Mouse (Mus musculus) hindbrain, embryonic 11.5 days (tissue): Measurements from ENCODE around the gene Efl1. TPM values are rescaled to one million over a fixed set of nuclear protein-coding genes. Genes with fewer than 3 reads are reported as not detected.

Experiments used
- ATAC-seq: fragments of 200-750 bp; cut with Nextera tagmentation; 2 replicates; pipeline ENCODE4 v1.8.0; 2017; ENCODE audit warnings: mild to moderate bottlenecking, moderate TSS enrichment, moderate library complexity; ENCODE audit not compliant: low FRiP score
- DNase-seq: peaks from one replicate; pipeline ENCODE4 v3.0.0-alpha.2; 2015; ENCODE audit warnings: low spot score
- H3K27ac ChIP-seq: fragments of 300-500 bp; sonication (generic); 2 replicates; pipeline ENCODE4 v1.5.1; 2014; ENCODE audit warnings: mild to moderate bottlenecking, low read depth, low read length
- H3K27me3 ChIP-seq: fragments of 300-500 bp; sonication (generic); 2 replicates; pipeline ENCODE4 v1.6.1; 2014; ENCODE audit warnings: mild to moderate bottlenecking, low read length, moderate library complexity, mixed read lengths; ENCODE audit not compliant: control insufficient read depth, insufficient read depth
- H3K36me3 ChIP-seq: fragments of 300-500 bp; sonication (generic); 2 replicates; pipeline ENCODE4 v1.6.1; 2014; ENCODE audit warnings: mild to moderate bottlenecking, low read length, moderate library complexity, mixed read lengths; ENCODE audit not compliant: control insufficient read depth, insufficient read depth
- H3K4me1 ChIP-seq: fragments of 300-500 bp; sonication (generic); replicated peaks from 2 replicates; pipeline ENCODE4 v1.6.1; 2014; ENCODE audit warnings: low read length, mixed read lengths; ENCODE audit not compliant: control insufficient read depth, insufficient read depth
- H3K4me2 ChIP-seq: fragments of 300-500 bp; sonication (generic); replicated peaks from 2 replicates; pipeline ENCODE4 v1.6.1; 2014; ENCODE audit warnings: mild to moderate bottlenecking, low read depth, low read length
- H3K4me3 ChIP-seq: fragments of 300-500 bp; sonication (generic); 2 replicates; pipeline ENCODE4 v1.5.1; 2014; ENCODE audit warnings: low read depth, low read length
- H3K9ac ChIP-seq: fragments of 300-500 bp; sonication (generic); 2 replicates; pipeline ENCODE4 v1.6.1; 2014; ENCODE audit warnings: low read depth, low read length
- H3K9me3 ChIP-seq: fragments of 300-500 bp; sonication (generic); 2 replicates; pipeline ENCODE4 v1.6.1; 2016; ENCODE audit warnings: low read length; ENCODE audit not compliant: control insufficient read depth
- WGBS: fragments of 180-500 bp; shearing (Covaris S2); extraction: QIAGEN DNeasy Blood & Tissue Kit; methylation state at CpG from one replicate; pipeline ENCODE4 v1.1.7; 2014; 5-methylcytosine and 5-hydroxymethylcytosine counted together
- polyA plus RNA-seq: library from polyadenylated mRNA; unstranded; fragments of >200 nt; fragmentation: Nextera tagmentation; extraction: Ambion mirVana; gene quantifications from 2 replicates; pipeline ENCODE4 v1.2.1, GENCODE M21; 2014

Gene Efl1
- polyA plus RNA-seq, 1 experiment from 2014 or later, result 27.9 TPM

DNA sequence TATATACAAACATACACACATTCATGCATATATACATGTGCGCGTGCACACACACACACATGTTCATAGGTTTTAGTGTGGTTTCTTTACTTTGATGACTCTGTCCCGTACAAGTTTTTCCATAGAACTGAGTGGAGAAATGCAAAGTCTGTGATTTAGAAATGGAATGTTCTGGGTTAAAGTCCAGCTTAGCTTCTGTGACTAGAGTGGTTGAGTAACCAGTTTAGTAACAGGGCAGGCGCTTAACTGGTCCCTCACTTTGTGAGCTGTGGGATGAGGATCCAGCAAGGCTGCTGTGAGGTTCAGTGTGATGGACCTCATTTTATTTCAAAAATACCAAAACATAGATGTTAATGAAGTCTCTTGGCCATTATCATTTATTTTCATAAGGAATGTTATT is 60.8 kb downstream of the Efl1 start:
- DNase-seq (no peak), ATAC-seq (no peak)
- no peak overlapping the region for H3K9ac ChIP-seq
- no peak overlapping the region for H3K4me2 ChIP-seq
- H3K4me1 ChIP-seq, result no peaks in the 10 kb centered on the region
- H3K9me3 ChIP-seq, result no peaks in the 10 kb centered on the region
- no peaks in the 10 kb centered on the region for H3K27me3 ChIP-seq
- H3K4me3 ChIP-seq, result no peak overlapping the region
- WGBS, result 97% methylated on average over 4 of the region's 4 CpGs
- no peak overlapping the region for H3K27ac ChIP-seq
- H3K36me3 ChIP-seq, result no peaks in the 10 kb centered on the region

DNA sequence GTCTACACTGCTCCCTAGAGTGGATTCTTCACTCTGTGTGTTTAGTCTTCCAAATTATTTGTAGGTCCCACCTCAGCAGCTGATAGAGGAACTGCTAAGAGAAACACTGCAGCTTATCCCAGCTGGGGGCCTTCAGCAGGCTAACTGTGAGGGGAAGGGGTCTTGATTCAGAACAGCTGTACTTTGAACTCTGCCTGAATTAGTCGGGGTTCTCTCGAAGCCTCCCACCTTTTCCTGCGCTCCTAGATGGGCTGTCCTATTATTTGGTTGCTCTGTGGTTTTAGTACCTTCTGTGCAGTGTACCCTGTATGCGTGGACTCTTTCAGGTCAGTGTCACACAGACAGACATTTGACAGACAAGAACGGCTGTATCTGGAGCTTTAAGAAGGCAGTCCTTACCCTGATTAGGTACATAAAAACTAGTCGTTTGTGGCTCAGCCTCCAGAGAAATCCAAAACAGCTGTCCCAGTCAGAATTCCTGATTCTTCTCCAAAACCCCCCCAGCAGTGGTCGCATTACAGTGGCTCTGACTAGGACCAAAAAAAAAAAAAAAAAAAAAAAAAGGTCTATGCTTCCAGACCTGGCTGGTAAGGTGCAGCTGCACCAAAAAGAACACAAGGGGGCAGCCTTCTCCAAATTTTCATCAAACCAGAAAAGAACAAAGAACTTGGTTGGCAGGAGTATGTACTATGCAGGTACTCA is 66.9 kb downstream of the Efl1 start:
- Histone ChIP-seq H3K4me2 (no peak overlapping the region), H3K9me3 (no peaks in the 10 kb centered on the region), H3K27ac (no peak overlapping the region), H3K27me3 (no peaks in the 10 kb centered on the region), H3K36me3 (no peaks in the 10 kb centered on the region), H3K4me3 (no peak overlapping the region), H3K4me1 (no peaks in the 10 kb centered on the region), H3K9ac (no peak overlapping the region)
- ATAC-seq, result peak; percentile 80
- DNase-seq, result peak; percentile 81
- whole genome bisulfite sequencing, result 46% methylated on average over 7 of the region's 7 CpGs

DNA sequence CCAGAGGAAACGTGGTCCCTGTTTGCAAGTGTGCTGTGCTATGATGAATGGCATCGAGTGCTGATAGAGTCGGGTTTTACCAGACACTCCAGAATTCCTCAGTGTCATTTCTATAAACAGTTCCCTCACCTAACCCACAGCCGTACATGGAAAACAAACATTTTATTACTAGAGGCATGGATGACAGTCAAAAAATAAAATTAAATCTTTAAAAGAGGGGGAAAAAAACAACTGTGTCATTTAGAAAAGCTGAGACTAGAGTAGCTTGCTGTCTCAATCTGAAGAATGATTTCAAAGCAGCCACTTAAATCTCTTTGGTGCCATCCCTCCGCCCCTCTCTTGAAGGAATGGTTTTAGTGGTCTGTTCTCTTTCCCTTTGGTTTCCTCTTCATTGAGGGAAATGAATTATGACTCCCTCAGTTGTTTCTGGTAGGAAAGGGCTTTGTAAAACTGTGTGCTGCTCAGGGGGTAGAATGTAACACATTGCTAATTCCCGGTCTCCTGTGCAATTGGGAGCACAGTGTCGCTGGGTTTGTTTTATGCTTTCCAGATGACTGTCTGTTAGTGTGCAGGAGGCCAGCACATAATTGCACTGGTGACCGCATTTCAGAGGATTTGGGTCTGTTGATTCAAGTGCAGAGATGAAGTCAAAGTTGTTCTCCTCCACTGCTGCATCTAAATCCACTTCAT is 67.6 kb downstream of the Efl1 start:
- WGBS, result 57% methylated on average over 8 of the region's 8 CpGs
- H3K27ac ChIP-seq, result peak overlapping the region; percentile 39; the same call in 1 of the 2 replicates
- no peak overlapping the region for H3K9ac ChIP-seq
- H3K27me3 ChIP-seq, result no peaks in the 10 kb centered on the region
- no peak overlapping the region for H3K4me3 ChIP-seq
- ATAC-seq, result peak; percentile 18; the same call in 1 of the 2 replicates
- no peak for DNase-seq
- no peaks in the 10 kb centered on the region for H3K36me3 ChIP-seq
- no peaks in the 10 kb centered on the region for H3K9me3 ChIP-seq
- no peak overlapping the region for H3K4me2 ChIP-seq
- H3K4me1 ChIP-seq, result no peaks in the 10 kb centered on the region

DNA sequence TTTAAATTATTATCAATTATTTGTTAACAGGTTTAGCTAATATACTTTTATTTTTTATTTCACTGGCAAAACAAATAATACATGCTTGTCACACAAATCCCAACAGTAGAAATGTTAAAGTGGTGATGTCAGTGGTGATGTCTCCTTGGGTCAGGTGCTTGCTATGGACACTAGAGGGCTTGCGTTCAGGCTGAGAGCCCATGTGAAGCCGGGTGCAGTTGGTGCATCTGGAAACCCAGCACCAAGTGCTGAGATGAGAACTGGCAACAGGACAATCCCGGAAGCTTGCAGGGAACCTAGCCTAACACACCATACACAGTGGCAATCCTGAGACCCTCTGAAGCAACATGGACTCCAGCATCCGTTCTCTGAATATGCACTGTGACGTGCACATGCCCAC is 70.9 kb downstream of the Efl1 start:
- Histone ChIP-seq H3K4me2 (no peak overlapping the region), H3K27me3 (no peaks in the 10 kb centered on the region), H3K9me3 (no peaks in the 10 kb centered on the region), H3K36me3 (no peaks in the 10 kb centered on the region), H3K9ac (no peak overlapping the region), H3K27ac (no peak overlapping the region), H3K4me1 (no peaks in the 10 kb centered on the region), H3K4me3 (no peak overlapping the region)
- peak; percentile 53 for ATAC-seq
- no peak for DNase-seq
- WGBS, result 81% methylated on average over 5 of the region's 5 CpGs

DNA sequence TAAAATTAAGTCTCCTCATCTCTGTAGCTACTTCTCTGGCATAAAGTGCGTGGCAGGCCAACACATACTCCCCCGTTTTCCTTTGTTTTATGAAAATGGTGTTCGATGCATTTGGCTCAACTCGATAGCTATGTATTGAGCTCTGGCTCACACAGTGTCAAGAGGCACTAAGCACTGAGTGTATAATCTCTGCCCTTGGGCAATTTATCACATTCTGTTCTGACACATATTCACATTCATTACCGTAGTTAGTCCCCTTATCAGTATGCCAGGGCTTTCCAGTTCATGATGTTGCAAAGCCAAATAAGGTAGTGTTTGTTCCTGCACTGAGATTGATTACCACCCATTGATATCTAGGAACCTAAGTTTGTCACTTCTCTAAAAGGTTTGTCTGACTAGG is 71.3 kb downstream of the Efl1 start:
- DNase-seq, result no peak
- Histone ChIP-seq H3K4me1 (no peaks in the 10 kb centered on the region), H3K27ac (no peak overlapping the region), H3K4me2 (no peak overlapping the region), H3K9ac (no peak overlapping the region), H3K36me3 (no peaks in the 10 kb centered on the region), H3K27me3 (no peaks in the 10 kb centered on the region), H3K9me3 (no peaks in the 10 kb centered on the region), H3K4me3 (no peak overlapping the region)
- ATAC-seq, result 0 out of 2 replicates have a peak, but pooled peaks have one; percentile 28
- WGBS, result 80% methylated on average over 5 of the region's 5 CpGs

DNA sequence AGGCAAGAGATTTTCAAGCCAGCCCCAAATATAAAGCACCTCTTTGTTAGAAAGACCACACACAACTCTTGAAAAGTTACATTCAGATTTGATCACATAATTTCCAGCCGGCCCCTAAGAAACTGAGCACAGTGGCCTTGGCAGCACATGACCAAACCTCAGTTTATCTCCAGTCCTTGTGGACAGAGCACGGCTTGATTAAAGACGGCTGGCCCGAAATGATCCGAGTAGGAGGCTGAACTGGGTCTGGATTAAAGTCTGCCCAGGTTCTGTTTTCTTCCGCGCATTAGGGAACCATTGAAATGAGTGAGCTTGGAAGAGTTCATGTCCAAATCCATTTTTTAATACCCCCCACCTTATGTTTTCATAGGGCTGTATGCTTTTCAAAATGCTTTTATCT is 72.1 kb downstream of the Efl1 start:
- peaks cover 2% of the 10 kb centered on the region; the same call in 1 of the 2 replicates for H3K4me1 ChIP-seq
- H3K4me3 ChIP-seq, result no peak overlapping the region
- H3K27me3 ChIP-seq, result no peaks in the 10 kb centered on the region
- H3K36me3 ChIP-seq, result no peaks in the 10 kb centered on the region
- no peak for DNase-seq
- H3K9me3 ChIP-seq, result no peaks in the 10 kb centered on the region
- no peak overlapping the region for H3K4me2 ChIP-seq
- no peak overlapping the region for H3K27ac ChIP-seq
- H3K9ac ChIP-seq, result no peak overlapping the region
- ATAC-seq, result no peak
- 84% methylated on average over 7 of the region's 7 CpGs for WGBS

DNA sequence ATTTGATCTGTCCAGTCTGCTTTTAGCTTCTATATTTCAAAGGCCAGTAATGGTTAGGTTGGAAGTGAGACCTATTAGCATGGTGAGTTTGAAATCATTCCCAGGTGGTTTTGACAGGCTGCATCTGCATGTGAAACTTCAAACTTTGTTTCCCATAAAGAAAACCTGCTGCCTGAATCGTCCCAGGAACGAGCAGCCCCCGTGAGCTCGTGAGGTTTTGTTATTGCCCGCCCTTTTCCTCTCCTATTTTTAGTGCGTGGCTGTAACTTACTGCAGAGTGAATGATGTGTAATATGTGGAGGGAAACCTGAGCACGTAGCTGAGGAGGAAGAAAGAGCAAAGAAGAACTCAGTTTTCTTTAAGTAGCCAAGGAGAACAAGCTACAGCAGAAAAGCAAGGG is 72.5 kb downstream of the Efl1 start:
- DNase-seq (no peak), ATAC-seq (no peak)
- H3K27ac ChIP-seq, result no peak overlapping the region
- H3K9ac ChIP-seq, result no peak overlapping the region
- no peaks in the 10 kb centered on the region for H3K9me3 ChIP-seq
- no peaks in the 10 kb centered on the region for H3K36me3 ChIP-seq
- no peak overlapping the region for H3K4me3 ChIP-seq
- H3K4me1 ChIP-seq, result peaks cover 2% of the 10 kb centered on the region; the same call in 1 of the 2 replicates
- H3K27me3 ChIP-seq, result no peaks in the 10 kb centered on the region
- 68% methylated on average over 7 of the region's 7 CpGs for WGBS
- H3K4me2 ChIP-seq, result no peak overlapping the region

DNA sequence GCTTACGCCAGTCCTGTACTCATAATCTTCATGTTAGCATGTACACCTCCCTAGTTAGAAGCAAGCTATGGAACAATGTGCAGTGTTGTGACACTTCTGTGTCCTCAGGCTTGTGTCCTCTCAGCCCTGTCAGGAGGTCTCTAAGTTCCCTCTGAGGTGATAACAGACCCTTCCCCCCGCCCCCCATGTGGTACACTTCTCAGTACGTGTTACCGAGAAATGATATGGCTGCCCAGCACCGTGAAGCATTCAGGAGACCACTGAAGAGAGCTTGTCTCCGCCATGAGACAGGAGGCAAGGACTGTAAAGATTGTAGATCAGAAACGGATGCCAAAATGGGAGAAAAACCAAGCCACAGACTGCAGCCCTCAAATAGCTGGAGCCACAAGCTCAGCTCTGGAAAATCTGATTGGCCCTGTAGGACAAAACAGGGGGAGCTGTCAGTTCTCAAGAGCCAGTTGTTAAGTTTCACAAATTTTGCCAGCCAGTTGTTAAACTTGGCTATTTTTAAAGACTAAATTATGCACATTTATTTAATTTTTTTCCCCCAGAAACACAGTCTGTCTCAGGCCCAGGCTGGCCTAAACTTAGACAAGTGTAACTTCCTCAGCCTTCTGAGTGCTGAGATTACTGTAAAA is 74.2 kb downstream of the Efl1 start:
- no peak for ATAC-seq
- Histone ChIP-seq H3K36me3 (no peaks in the 10 kb centered on the region), H3K27me3 (no peaks in the 10 kb centered on the region), H3K4me2 (no peak overlapping the region), H3K4me3 (no peak overlapping the region), H3K9me3 (no peaks in the 10 kb centered on the region), H3K4me1 (peaks cover 2% of the 10 kb centered on the region; the same call in 1 of the 2 replicates), H3K9ac (no peak overlapping the region), H3K27ac (no peak overlapping the region)
- no peak for DNase-seq
- 74% methylated on average over 7 of the region's 7 CpGs for WGBS
